Mouse (Mus musculus) CH12.LX (cell line): ENCODE measurements around the gene Vmn1r62. TPM values are rescaled to one million over a fixed set of nuclear protein-coding genes. Genes with fewer than 3 reads are reported as not detected.
"Not testable (repeated sequence)": the region's sequence is repeated elsewhere in the genome, so short reads cannot be mapped to it uniquely, and the experiment has no call there.

Experiments
- DNase-seq: peaks from one replicate; pipeline ENCODE4 v3.0.0-alpha.2; 2013; ENCODE audit errors: extremely low read depth
- H3K27ac ChIP-seq: 2 replicates; pipeline ENCODE4 v1.5.1; 2012; ENCODE audit warnings: low read depth, mild to moderate bottlenecking, control low read depth, moderate library complexity; ENCODE audit not compliant: insufficient read depth
- H3K27me3 ChIP-seq: replicated peaks from 2 replicates; pipeline ENCODE3; 2012; ENCODE audit warnings: inconsistent platforms
- H3K36me3 ChIP-seq, 2 experiments: replicated peaks in 1 of 2; 2 replicates each; pipeline versions ENCODE3 to v1.6.1; 2012; ENCODE audit warnings: inconsistent platforms in 1 of 2, low read length in 1 of 2, mild to moderate bottlenecking in 1 of 2, mixed read lengths in 1 of 2, moderate library complexity in 1 of 2; ENCODE audit not compliant: control insufficient read depth in 1 of 2, insufficient read depth in 1 of 2
- H3K4me1 ChIP-seq, 2 experiments: 2 replicates each; pipeline ENCODE4 v1.6.1; 2012; ENCODE audit warnings: inconsistent platforms in 1 of 2, moderate library complexity in 1 of 2; ENCODE audit not compliant: insufficient read depth in 2 of 2, control insufficient read depth in 1 of 2
- H3K4me2 ChIP-seq: 2 replicates; pipeline ENCODE4 v1.6.1; 2012; ENCODE audit warnings: low read depth, mild to moderate bottlenecking, control low read depth; ENCODE audit not compliant: poor library complexity, insufficient read depth, severe bottlenecking
- H3K4me3 ChIP-seq, 3 experiments: fragments of 150-350 bp in 1 of 3; sonication (generic) in 1 of 3; replicated peaks in 1 of 3; 2 replicates each; pipeline versions ENCODE3 to v1.5.1; 2011 to 2012; ENCODE audit warnings: low read depth in 2 of 3, low read length in 2 of 3, mild to moderate bottlenecking in 2 of 3, moderate library complexity in 2 of 3, control low read depth in 1 of 3, improper control_type of control experiment in 1 of 3, inconsistent platforms in 1 of 3, mixed read lengths in 1 of 3; ENCODE audit not compliant: poor library complexity in 1 of 3
- H3K79me2 ChIP-seq: replicated peaks from 2 replicates; pipeline ENCODE4 v1.6.1; 2012; ENCODE audit warnings: mild to moderate bottlenecking, moderate library complexity; ENCODE audit not compliant: control insufficient read depth, poor library complexity, insufficient read depth, severe bottlenecking; ENCODE audit errors: extremely low read depth
- H3K9ac ChIP-seq: 2 replicates; pipeline ENCODE4 v1.6.1; 2012; ENCODE audit warnings: low read depth, mild to moderate bottlenecking, control low read depth, moderate library complexity; ENCODE audit not compliant: insufficient read depth
- H3K9me3 ChIP-seq: replicated peaks from 2 replicates; pipeline ENCODE3; 2012; ENCODE audit warnings: low read length, inconsistent platforms, mixed read lengths
- dilution Hi-C: fragments of 300-500 bp; cut with MboI; formaldehyde crosslinking; loops from 2 replicates; pipeline ENCODE4 v1.14.3; 2020; ENCODE audit warnings: low sequenced_read_pairs; ENCODE audit not compliant: extremely low pct_unique_long_range_greater_than_20kb, extremely low pct_ligation_motif_present
- in situ Hi-C: fragments of 300-500 bp; cut with MboI; formaldehyde crosslinking; loops from 3 replicates; pipeline ENCODE4 v1.14.3; 2019; ENCODE audit warnings: low sequenced_read_pairs, low pct_ligation_motif_present, low pct_unique_long_range_greater_than_20kb, mixed read lengths
- polyA plus RNA-seq: library from polyadenylated mRNA; unstranded; fragments of >175 nt; gene quantifications from 2 replicates; pipeline ENCODE4 v1.2.1, GENCODE M21; 2012; ENCODE audit warnings: low read depth; ENCODE audit not compliant: insufficient read length
- total RNA-seq, 2 experiments: library from RNA; depleted of rRNA; stranded (reverse); fragments of 300-350 nt in 1 of 2; fragments of >200 nt in 1 of 2; gene quantifications; 2 replicates each; pipeline ENCODE4 v1.2.3; 2012 to 2014

Vmn1r62 gene
- total RNA-seq (2012; rRNA removed) (not detected in 2 replicates), total RNA-seq (2014; rRNA removed) (not detected in 2 replicates), polyA plus RNA-seq (not detected in 2 replicates)

GRCm38 (mm10) chr7:5673331-5673730 is at the start of gene Vmn1r62:
Vmn1r62 (plus strand) TSS chr7:5673631.
- H3K4me2 ChIP-seq, in situ Hi-C loops, H3K9me3 ChIP-seq, H3K4me3 ChIP-seq, DNase-seq, H3K36me3 ChIP-seq, H3K27me3 ChIP-seq, H3K9ac ChIP-seq, dilution Hi-C loops, H3K79me2 ChIP-seq, H3K27ac ChIP-seq, H3K4me1 ChIP-seq: not testable (repeated sequence)

Other genes starting within 250 kb of the Vmn1r62 start
- gene Vmn1r59, start 216.9 kb upstream of the Vmn1r62 start, total RNA-seq (2012; rRNA removed) = not detected in 2 replicates
- not detected in 2 replicates for gene Vmn1r59, start 216.9 kb upstream of the Vmn1r62 start, total RNA-seq (2014; rRNA removed)
- gene Vmn1r59, start 216.9 kb upstream of the Vmn1r62 start, polyA plus RNA-seq = not detected in 2 replicates
- not detected in 2 replicates for gene Vmn2r28, start 179.7 kb upstream of the Vmn1r62 start, total RNA-seq (2012; rRNA removed)
- gene Vmn2r28, start 179.7 kb upstream of the Vmn1r62 start, total RNA-seq (2014; rRNA removed) = not detected in 2 replicates
- gene Vmn2r28, start 179.7 kb upstream of the Vmn1r62 start, polyA plus RNA-seq = not detected in 2 replicates
- gene Vmn1r60, start 126.3 kb upstream of the Vmn1r62 start, total RNA-seq (2012; rRNA removed) = not detected in 2 replicates
- not detected in 2 replicates for gene Vmn1r60, start 126.3 kb upstream of the Vmn1r62 start, total RNA-seq (2014; rRNA removed)
- gene Vmn1r60, start 126.3 kb upstream of the Vmn1r62 start, polyA plus RNA-seq = not detected in 2 replicates
- not detected in 2 replicates for gene Vmn1r61, start 60.3 kb upstream of the Vmn1r62 start, total RNA-seq (2012; rRNA removed)
- gene Vmn1r61, start 60.3 kb upstream of the Vmn1r62 start, total RNA-seq (2014; rRNA removed) = not detected in 2 replicates
- gene Vmn1r61, start 60.3 kb upstream of the Vmn1r62 start, polyA plus RNA-seq = not detected in 2 replicates
- gene Vmn1r63, start 131.8 kb downstream of the Vmn1r62 start, total RNA-seq (2012; rRNA removed) = not detected in 2 replicates
- gene Vmn1r63, start 131.8 kb downstream of the Vmn1r62 start, total RNA-seq (2014; rRNA removed) = not detected in 2 replicates
- not detected in 2 replicates for gene Vmn1r63, start 131.8 kb downstream of the Vmn1r62 start, polyA plus RNA-seq
- not detected in 2 replicates for gene Vmn1r64, start 210.9 kb downstream of the Vmn1r62 start, total RNA-seq (2012; rRNA removed)
- gene Vmn1r64, start 210.9 kb downstream of the Vmn1r62 start, total RNA-seq (2014; rRNA removed) = not detected in 2 replicates
- not detected in 2 replicates for gene Vmn1r64, start 210.9 kb downstream of the Vmn1r62 start, polyA plus RNA-seq